Mouse (Mus musculus) heart, postnatal 0 days (tissue): ENCODE measurements around the gene Zbp1.
A peak's percentile ranks its signal among the peaks of the same experiment; 100 is the strongest.

Experiments used
- CTCF ChIP-seq: IDR thresholded peaks from 2 replicates; pipeline ENCODE4 v1.5.1; 2016; ENCODE audit warnings: antibody characterized with exemption, control low read depth, low read depth
- EP300 ChIP-seq: IDR thresholded peaks from 2 replicates; pipeline ENCODE4 v1.6.1; 2016; ENCODE audit warnings: antibody characterized with exemption, low read depth

- peak; percentile 99 for TF ChIP-seq CTCF
- no peak for TF ChIP-seq EP300
These were observed 32.4 kb downstream of the Zbp1 start for GRCm38 (mm10) chr2:173186047-173186943.
